Mouse (Mus musculus) lung, postnatal 0 days (tissue): Measurements from ENCODE around the gene Plppr5.

Experiments
- CTCF ChIP-seq: IDR thresholded peaks from 2 replicates; pipeline ENCODE4 v1.5.1; 2016; ENCODE audit warnings: antibody characterized with exemption, mild to moderate bottlenecking
- EP300 ChIP-seq: IDR thresholded peaks from 2 replicates; pipeline ENCODE4 v1.6.1; 2016; ENCODE audit warnings: antibody characterized with exemption, mild to moderate bottlenecking, control low read depth

GRCm38 (mm10) chr3:117724521-117724920 lies 149.9 kb downstream of the Plppr5 start:
- TF ChIP-seq CTCF (no peak), EP300 (no peak)
